Mouse (Mus musculus): Measurements from ENCODE around the gene Gm7544. TPM values are rescaled to one million over a fixed set of nuclear protein-coding genes. Genes with fewer than 3 reads are reported as not detected.
"Not testable (repeated sequence)": the region's sequence is repeated elsewhere in the genome, so short reads cannot be mapped to it uniquely, and the experiment has no call there.

The Gm7544 gene
- polyA plus RNA-seq (2016; fragmentation: Nextera tagmentation; extraction: Ambion mirVana), result not detected in 2 replicates

GRCm38 (mm10) chr1:82955913-82956312 is at the start of gene Gm7544:
TSS of gene Gm7544 (minus strand) at chr1:82956013.
- not testable (repeated sequence) for H3K4me3 ChIP-seq; H3K27ac ChIP-seq (replicated peaks); H3K36me3 ChIP-seq; H3K9me3 ChIP-seq (replicated peaks); H3K27me3 ChIP-seq (ENCODE audit: low read depth, poor library complexity, severe bottlenecking); H3K4me1 ChIP-seq; DNase-seq (ENCODE audit: low spot score)

- not testable (repeated sequence) for H3K9me3 ChIP-seq (replicated peaks); H3K4me3 ChIP-seq; DNase-seq (ENCODE audit: low spot score); H3K4me1 ChIP-seq; H3K27ac ChIP-seq (replicated peaks); H3K36me3 ChIP-seq; H3K27me3 ChIP-seq (ENCODE audit: low read depth, poor library complexity, severe bottlenecking)
- 90% methylated on average over 9 of the region's 9 CpGs for WGBS
These were observed 44.5 kb upstream of the Gm7544 start, which contains the start of gene Gm47959 for GRCm38 (mm10) chr1:83000306-83000705. TSS of gene Gm47959 (plus strand) at chr1:83000548.

GRCm38 (mm10) chr1:82993947-82994346 is 38.1 kb upstream of the Gm7544 start:
- Histone ChIP-seq H3K27ac (replicated peaks) (no peak overlapping the region), H3K36me3 (no peaks in the 10 kb centered on the region)
- 85% methylated on average over 3 of the region's 3 CpGs for WGBS

GRCm38 (mm10) chr1:82992093-82992492 is 36.3 kb upstream of the Gm7544 start:
- Histone ChIP-seq H3K27ac (replicated peaks) (no peak overlapping the region), H3K27me3 (ENCODE audit: low read depth, poor library complexity, severe bottlenecking) (no peaks in the 10 kb centered on the region), H3K9me3 (replicated peaks) (no peaks in the 10 kb centered on the region), H3K4me1 (no peaks in the 10 kb centered on the region), H3K4me3 (no peak overlapping the region), H3K36me3 (no peaks in the 10 kb centered on the region)
- 90% methylated on average over 6 of the region's 6 CpGs for WGBS
- DNase-seq (ENCODE audit: low spot score), result no peak

More at GRCm38 (mm10) chr1:82993947-82994346, 38.1 kb upstream of the Gm7544 start:
- Histone ChIP-seq H3K9me3 (replicated peaks) (no peaks in the 10 kb centered on the region), H3K27me3 (ENCODE audit: low read depth, poor library complexity, severe bottlenecking) (no peaks in the 10 kb centered on the region), H3K4me1 (no peaks in the 10 kb centered on the region), H3K4me3 (no peak overlapping the region)
- DNase-seq (ENCODE audit: low spot score), result no peak

GRCm38 (mm10) chr1:82991596-82991995 is 35.8 kb upstream of the Gm7544 start:
- H3K4me1 ChIP-seq, result no peaks in the 10 kb centered on the region
- no peak overlapping the region for H3K27ac ChIP-seq (replicated peaks)
- 90% methylated on average over 3 of the region's 3 CpGs for WGBS
- H3K27me3 ChIP-seq (ENCODE audit: low read depth, poor library complexity, severe bottlenecking), result no peaks in the 10 kb centered on the region
- H3K36me3 ChIP-seq, result no peaks in the 10 kb centered on the region
- H3K4me3 ChIP-seq, result no peak overlapping the region
- no peaks in the 10 kb centered on the region for H3K9me3 ChIP-seq (replicated peaks)
- no peak for DNase-seq (ENCODE audit: low spot score)

GRCm38 (mm10) chr1:82991062-82991461 is 35.2 kb upstream of the Gm7544 start:
- Histone ChIP-seq H3K27me3 (ENCODE audit: low read depth, poor library complexity, severe bottlenecking) (no peaks in the 10 kb centered on the region), H3K27ac (replicated peaks) (no peak overlapping the region), H3K4me3 (no peak overlapping the region), H3K4me1 (no peaks in the 10 kb centered on the region), H3K36me3 (no peaks in the 10 kb centered on the region), H3K9me3 (replicated peaks) (no peaks in the 10 kb centered on the region)
- whole genome bisulfite sequencing, result 84% methylated on average over 4 of the region's 4 CpGs
- no peak for DNase-seq (ENCODE audit: low spot score)

- DNase-seq (ENCODE audit: low spot score), result no peak
- 37% methylated on average over 4 of the region's 4 CpGs for WGBS
- H3K4me1 ChIP-seq, result no peaks in the 10 kb centered on the region
- H3K27me3 ChIP-seq (ENCODE audit: low read depth, poor library complexity, severe bottlenecking), result no peaks in the 10 kb centered on the region
- no peak overlapping the region for H3K27ac ChIP-seq (replicated peaks)
- no peaks in the 10 kb centered on the region for H3K36me3 ChIP-seq
- peaks cover 11% of the 10 kb centered on the region for H3K9me3 ChIP-seq (replicated peaks)
- H3K4me3 ChIP-seq, result no peak overlapping the region
These were observed 31.9 kb upstream of the Gm7544 start for GRCm38 (mm10) chr1:82987530-82988198.

- WGBS, result 96% methylated on average over 6 of the region's 6 CpGs
- H3K4me1 ChIP-seq, result no peaks in the 10 kb centered on the region
- no peaks in the 10 kb centered on the region for H3K27me3 ChIP-seq (ENCODE audit: low read depth, poor library complexity, severe bottlenecking)
- peaks cover 11% of the 10 kb centered on the region for H3K9me3 ChIP-seq (replicated peaks)
- no peak for DNase-seq (ENCODE audit: low spot score)
- H3K36me3 ChIP-seq, result no peaks in the 10 kb centered on the region
- H3K4me3 ChIP-seq, result no peak overlapping the region
- H3K27ac ChIP-seq (replicated peaks), result no peak overlapping the region
These were observed 30.9 kb upstream of the Gm7544 start for GRCm38 (mm10) chr1:82986738-82987137.

- no peaks in the 10 kb centered on the region for H3K27me3 ChIP-seq (ENCODE audit: low read depth, poor library complexity, severe bottlenecking)
- H3K36me3 ChIP-seq, result no peaks in the 10 kb centered on the region
- H3K9me3 ChIP-seq (replicated peaks), result no peaks in the 10 kb centered on the region
- H3K4me1 ChIP-seq, result no peaks in the 10 kb centered on the region
- no peak overlapping the region for H3K27ac ChIP-seq (replicated peaks)
- DNase-seq (ENCODE audit: low spot score), result no peak
- H3K4me3 ChIP-seq, result no peak overlapping the region
These were observed 22.0 kb upstream of the Gm7544 start for GRCm38 (mm10) chr1:82977840-82978239.

GRCm38 (mm10) chr1:82975750-82976149 is 19.9 kb upstream of the Gm7544 start:
- DNase-seq (ENCODE audit: low spot score), result no peak
- Histone ChIP-seq H3K9me3 (replicated peaks) (no peaks in the 10 kb centered on the region), H3K4me1 (peaks cover 9% of the 10 kb centered on the region), H3K4me3 (no peak overlapping the region), H3K27ac (replicated peaks) (no peak overlapping the region), H3K36me3 (no peaks in the 10 kb centered on the region), H3K27me3 (ENCODE audit: low read depth, poor library complexity, severe bottlenecking) (no peaks in the 10 kb centered on the region)
- 88% methylated on average over 5 of the region's 5 CpGs for WGBS

- Histone ChIP-seq H3K27ac (replicated peaks) (no peak overlapping the region), H3K9me3 (replicated peaks) (no peaks in the 10 kb centered on the region), H3K4me3 (no peak overlapping the region), H3K4me1 (peaks cover 9% of the 10 kb centered on the region), H3K27me3 (ENCODE audit: low read depth, poor library complexity, severe bottlenecking) (no peaks in the 10 kb centered on the region), H3K36me3 (no peaks in the 10 kb centered on the region)
- WGBS, result 93% methylated on average over 9 of the region's 9 CpGs
- DNase-seq (ENCODE audit: low spot score), result no peak
These were observed 18.5 kb upstream of the Gm7544 start for GRCm38 (mm10) chr1:82974342-82974741.

- H3K27ac ChIP-seq (replicated peaks), result no peak overlapping the region
- no peak for DNase-seq (ENCODE audit: low spot score)
- H3K4me1 ChIP-seq, result peaks cover 9% of the 10 kb centered on the region
- H3K36me3 ChIP-seq, result no peaks in the 10 kb centered on the region
- no peaks in the 10 kb centered on the region for H3K27me3 ChIP-seq (ENCODE audit: low read depth, poor library complexity, severe bottlenecking)
- H3K9me3 ChIP-seq (replicated peaks), result no peaks in the 10 kb centered on the region
- H3K4me3 ChIP-seq, result no peak overlapping the region
- WGBS, result 81% methylated on average over 6 of the region's 6 CpGs
These were observed 18.1 kb upstream of the Gm7544 start for GRCm38 (mm10) chr1:82973901-82974300.

GRCm38 (mm10) chr1:82973244-82973643 is 17.4 kb upstream of the Gm7544 start:
- WGBS, result 87% methylated on average over 1 of the region's 1 CpGs
- DNase-seq (ENCODE audit: low spot score), result no peak
- no peaks in the 10 kb centered on the region for H3K27me3 ChIP-seq (ENCODE audit: low read depth, poor library complexity, severe bottlenecking)
- peaks cover 9% of the 10 kb centered on the region for H3K4me1 ChIP-seq
- H3K36me3 ChIP-seq, result no peaks in the 10 kb centered on the region
- H3K9me3 ChIP-seq (replicated peaks), result no peaks in the 10 kb centered on the region
- H3K4me3 ChIP-seq, result no peak overlapping the region
- no peak overlapping the region for H3K27ac ChIP-seq (replicated peaks)

GRCm38 (mm10) chr1:82972046-82972445 is 16.2 kb upstream of the Gm7544 start:
- no peak overlapping the region for H3K27ac ChIP-seq (replicated peaks)
- 66% methylated on average over 4 of the region's 4 CpGs for WGBS
- no peaks in the 10 kb centered on the region for H3K36me3 ChIP-seq
- peaks cover 9% of the 10 kb centered on the region for H3K4me1 ChIP-seq
- H3K4me3 ChIP-seq, result no peak overlapping the region
- H3K9me3 ChIP-seq (replicated peaks), result no peaks in the 10 kb centered on the region
- DNase-seq (ENCODE audit: low spot score), result no peak
- H3K27me3 ChIP-seq (ENCODE audit: low read depth, poor library complexity, severe bottlenecking), result no peaks in the 10 kb centered on the region

Data from midbrain, embryonic 10.5 days (tissue).